Mouse (Mus musculus): ENCODE results near the gene Tmem270.
A peak's percentile ranks its signal among the peaks of the same experiment; 100 is the strongest.
"Not testable (repeated sequence)": the region's sequence is repeated elsewhere in the genome, so short reads cannot be mapped to it uniquely, and the experiment has no call there.

Tmem270 gene

GRCm38 (mm10) chr5:134906633-134907032 is at the start of gene Tmem270:
Gene Tmem270 (minus strand): TSS chr5:134906733.
- DNase-seq (ENCODE audit: low spot score in 2 of 2) = no peak

- DNase-seq (ENCODE audit: low spot score in 2 of 2) = no peak
Measured at GRCm38 (mm10) chr5:134955491-134955890, 49.0 kb upstream of the Tmem270 start.

GRCm38 (mm10) chr5:134951053-134951884 is 44.7 kb upstream of the Tmem270 start:
- DNase-seq (ENCODE audit: low spot score in 2 of 2) = peak in 1 of 2 experiments; percentile 49

GRCm38 (mm10) chr5:134948085-134948439 is 41.5 kb upstream of the Tmem270 start:
- DNase-seq (ENCODE audit: low spot score in 2 of 2) = no peak

GRCm38 (mm10) chr5:134947420-134948084 is 41.0 kb upstream of the Tmem270 start:
- DNase-seq (ENCODE audit: low spot score in 2 of 2) = no peak

- peak; percentile 87 to 89 for DNase-seq (ENCODE audit: low spot score in 2 of 2)
Measured at GRCm38 (mm10) chr5:134946857-134947255, 40.3 kb upstream of the Tmem270 start, which contains the start of gene Cldn4. Gene Cldn4 (minus strand): TSS chr5:134946934.

GRCm38 (mm10) chr5:134946063-134946856 is 39.7 kb upstream of the Tmem270 start:
- peak in 1 of 2 experiments; percentile 57 for DNase-seq (ENCODE audit: low spot score in 2 of 2)

- DNase-seq (ENCODE audit: low spot score in 2 of 2) = no peak
Measured at GRCm38 (mm10) chr5:134945266-134945959, 38.9 kb upstream of the Tmem270 start.

GRCm38 (mm10) chr5:134944179-134944578 is 37.6 kb upstream of the Tmem270 start:
- no peak for DNase-seq (ENCODE audit: low spot score in 2 of 2)

GRCm38 (mm10) chr5:134942740-134943139 is 36.2 kb upstream of the Tmem270 start:
- DNase-seq (ENCODE audit: low spot score in 2 of 2) = no peak

- peak; percentile 40 to 79 for DNase-seq (ENCODE audit: low spot score in 2 of 2)
Measured at GRCm38 (mm10) chr5:134941472-134942209, 35.1 kb upstream of the Tmem270 start.

- not testable (repeated sequence) for DNase-seq (ENCODE audit: low spot score in 2 of 2)
Measured at GRCm38 (mm10) chr5:134939554-134939953, 33.0 kb upstream of the Tmem270 start.

- no peak for DNase-seq (ENCODE audit: low spot score in 2 of 2)
Measured at GRCm38 (mm10) chr5:134939069-134939468, 32.5 kb upstream of the Tmem270 start.

- DNase-seq (ENCODE audit: low spot score in 2 of 2) = peak in 1 of 2 experiments; percentile 68
Measured at GRCm38 (mm10) chr5:134936626-134937185, 30.2 kb upstream of the Tmem270 start.

GRCm38 (mm10) chr5:134936051-134936450 is 29.5 kb upstream of the Tmem270 start:
- DNase-seq (ENCODE audit: low spot score in 2 of 2) = no peak

GRCm38 (mm10) chr5:134934666-134935065 is 28.1 kb upstream of the Tmem270 start:
- DNase-seq (ENCODE audit: low spot score in 2 of 2) = no peak

- DNase-seq (ENCODE audit: low spot score in 2 of 2) = not testable (repeated sequence)
Measured at GRCm38 (mm10) chr5:134933686-134934085, 27.2 kb upstream of the Tmem270 start.

- no peak for DNase-seq (ENCODE audit: low spot score in 2 of 2)
Measured at GRCm38 (mm10) chr5:134933281-134933680, 26.7 kb upstream of the Tmem270 start.

GRCm38 (mm10) chr5:134932903-134933276 is 26.4 kb upstream of the Tmem270 start:
- DNase-seq (ENCODE audit: low spot score in 2 of 2) = peak; percentile 43 to 47

GRCm38 (mm10) chr5:134932179-134932902 is 25.8 kb upstream of the Tmem270 start, which contains the start of gene Mettl27:
Gene Mettl27 (plus strand): TSS chr5:134932368.
- peak; percentile 88 for DNase-seq (ENCODE audit: low spot score in 2 of 2)
